In genomic region chr12:4843741-4844140, GRCm38 (mm10) we compare ENCODE assay signal across 8 mouse cellular contexts. TPM values are rescaled to one million over a fixed set of nuclear protein-coding genes. Genes with fewer than 3 reads are reported as not detected.
DNase-seq lines count a peak whose midpoint lies in the region; ATAC-seq and TF ChIP-seq lines count a peak whose summit lies in the region.

No protein-coding gene starts in this region.

- peak overlapping the region; percentile 64 for H3K9ac ChIP-seq in heart, postnatal 0 days (replicated peaks; ENCODE audit: low read depth, low read length)
- H3K9ac ChIP-seq in stomach, postnatal 0 days (ENCODE audit: low read length) = peak overlapping the region; percentile 23

- no peaks in the 10 kb centered on the region for H3K9me3 ChIP-seq in G1E (replicated peaks)
- H3K9me3 ChIP-seq in heart, postnatal 0 days (replicated peaks; ENCODE audit: control insufficient read depth, low read length) = no peaks in the 10 kb centered on the region
- no peaks in the 10 kb centered on the region for H3K9me3 ChIP-seq in limb, embryonic 10.5 days (replicated peaks)
- no peaks in the 10 kb centered on the region for H3K9me3 ChIP-seq in stomach, postnatal 0 days (ENCODE audit: control insufficient read depth, low read length)

- H3K27ac ChIP-seq in heart, postnatal 0 days (ENCODE audit: low read depth) = peak overlapping the region; percentile 73
- peak overlapping the region; percentile 78 for H3K27ac ChIP-seq in limb, embryonic 10.5 days
- H3K27ac ChIP-seq in stomach, postnatal 0 days (replicated peaks) = 0 out of 2 replicates have a peak overlapping the region, but pooled peaks have one; percentile 1

- H3K4me1 ChIP-seq in G1E (ENCODE audit: insufficient read depth, low read depth, low read length) = peaks cover 46% of the 10 kb centered on the region
- peaks cover 6% of the 10 kb centered on the region; the same call in 1 of the 2 replicates for H3K4me1 ChIP-seq in heart, postnatal 0 days (ENCODE audit: control insufficient read depth, insufficient read depth)
- peaks cover 35% of the 10 kb centered on the region for H3K4me1 ChIP-seq in limb, embryonic 10.5 days
- no peaks in the 10 kb centered on the region; the same call in 1 of the 2 replicates for H3K4me1 ChIP-seq in stomach, postnatal 0 days (replicated peaks; ENCODE audit: control insufficient read depth, insufficient read depth)

- H3K4me3 ChIP-seq in G1E (ENCODE audit: low read depth, low read length) = peak overlapping the region; percentile 75
- peak overlapping the region; percentile 87 for H3K4me3 ChIP-seq in heart, postnatal 0 days (ENCODE audit: low read depth, low read length)
- H3K4me3 ChIP-seq in limb, embryonic 10.5 days = peak overlapping the region; percentile 62
- H3K4me3 ChIP-seq in stomach, postnatal 0 days (ENCODE audit: low read depth, low read length) = peak overlapping the region; percentile 59

- DNase-seq in B cell, adult 2 months = peak; percentile 44 to 52
- no peak for DNase-seq in G1E (ENCODE audit: low spot score)
- DNase-seq in embryo, embryonic 10.5 days (ENCODE audit: low spot score) = peak; percentile 69
- DNase-seq in heart, postnatal 0 days (ENCODE audit: low spot score) = peak; percentile 29
- peak; percentile 68 for DNase-seq in limb, embryonic 10.5 days (ENCODE audit: low spot score)
- DNase-seq in mesoderm, embryonic 11.5 days (ENCODE audit: low read depth, low spot score) = peak; percentile 40
- DNase-seq in stomach, postnatal 0 days (ENCODE audit: low spot score) = peak; percentile 71
- no peak for DNase-seq in layer of hippocampus, adult 9-10 months (ENCODE audit: low spot score)

- TF ChIP-seq CTCF in G1E (IDR thresholded peaks at IDR 0.05; ENCODE audit: low read depth, low read length) = no peak
- TF ChIP-seq CTCF in heart, postnatal 0 days (IDR thresholded peaks at IDR 0.05; ENCODE audit: low read depth) = no peak
- TF ChIP-seq CTCF in stomach, postnatal 0 days (IDR thresholded peaks at IDR 0.05; ENCODE audit: low read depth) = no peak

- TF ChIP-seq EP300 in heart, postnatal 0 days (IDR thresholded peaks at IDR 0.05; ENCODE audit: low read depth) = no peak
- no peak for TF ChIP-seq EP300 in stomach, postnatal 0 days (optimal IDR thresholded peaks at IDR 0.05)

- WGBS in heart, postnatal 0 days = 0% methylated on average over 12 of the region's 12 CpGs
- 0% methylated on average over 12 of the region's 12 CpGs for WGBS in limb, embryonic 10.5 days
- WGBS in stomach, postnatal 0 days = 0% methylated on average over 12 of the region's 12 CpGs

- peaks cover 27% of the 10 kb centered on the region for H3K36me3 ChIP-seq in G1E (replicated peaks)
- no peaks in the 10 kb centered on the region for H3K36me3 ChIP-seq in heart, postnatal 0 days (replicated peaks; ENCODE audit: control insufficient read depth, insufficient read depth, low read length)
- H3K36me3 ChIP-seq in limb, embryonic 10.5 days = peaks cover 6% of the 10 kb centered on the region
- no peaks in the 10 kb centered on the region for H3K36me3 ChIP-seq in stomach, postnatal 0 days (ENCODE audit: control insufficient read depth, insufficient read depth, low read length)

- 0 out of 2 replicates have a peak, but pooled peaks have one; percentile 18 for ATAC-seq in G1E (ENCODE audit: extremely low read depth, insufficient number of reproducible peaks, low FRiP score, poor library complexity, severe bottlenecking)
- ATAC-seq in heart, postnatal 0 days (ENCODE audit: insufficient read depth, low read depth) = peak; percentile 66
- peak; percentile 68 for ATAC-seq in stomach, postnatal 0 days (ENCODE audit: low FRiP score, low TSS enrichment)

- H3K27me3 ChIP-seq in G1E (ENCODE audit: insufficient read depth, low read length) = no peaks in the 10 kb centered on the region
- no peaks in the 10 kb centered on the region for H3K27me3 ChIP-seq in heart, postnatal 0 days (ENCODE audit: control insufficient read depth, insufficient read depth, low read length)
- H3K27me3 ChIP-seq in limb, embryonic 10.5 days (ENCODE audit: low read depth, poor library complexity, severe bottlenecking) = peaks cover 28% of the 10 kb centered on the region
- no peaks in the 10 kb centered on the region for H3K27me3 ChIP-seq in stomach, postnatal 0 days (ENCODE audit: control insufficient read depth, insufficient read depth, low read length)

- peak overlapping the region; percentile 89 for H3K4me2 ChIP-seq in heart, postnatal 0 days (ENCODE audit: low read depth, low read length)
- H3K4me2 ChIP-seq in stomach, postnatal 0 days (replicated peaks; ENCODE audit: low read depth) = peak overlapping the region; percentile 53

RNA-seq across cellular contexts. Expression of gene Wdcp, which starts 0.6 kb away (rescaled TPM):
- total RNA-seq in G1E (2014; fragmentation: Nextera tagmentation) (12.2 and 12.6 TPM in 2 replicates), G1E (2017) (12.3 and 14.3 TPM in 2 replicates)
- polyA plus RNA-seq in G1E (2012) = 1.6 and 2.1 TPM in 2 replicates
- 6.2 and 7.8 TPM in 2 replicates for total RNA-seq in heart, postnatal 0 days (2014; rRNA removed; ENCODE audit: low replicate concordance)
- 12.6 and 14.6 TPM in 2 replicates for polyA plus RNA-seq in heart, postnatal 0 days (2015; fragmentation: Nextera tagmentation; extraction: Ambion mirVana)
- polyA plus RNA-seq in limb, embryonic 10.5 days (2016; fragmentation: Nextera tagmentation; extraction: Ambion mirVana) = 23.9 and 26.9 TPM in 2 replicates
- 7.4 and 8.2 TPM in 2 replicates for polyA plus RNA-seq in stomach, postnatal 0 days (2015; fragmentation: Nextera tagmentation; extraction: Ambion mirVana)

RNA-seq across cellular contexts. Expression of gene Fkbp1b, which starts 2.4 kb away (rescaled TPM):
- total RNA-seq in G1E (2014; fragmentation: Nextera tagmentation) (7.8 and 10.2 TPM in 2 replicates), G1E (2017) (8.0 and 9.9 TPM in 2 replicates)
- 9.6 and 14.0 TPM in 2 replicates for polyA plus RNA-seq in G1E (2012)
- total RNA-seq in heart, postnatal 0 days (2014; rRNA removed; ENCODE audit: low replicate concordance) = 0.34 and 1.5 TPM in 2 replicates
- polyA plus RNA-seq in heart, postnatal 0 days (2015; fragmentation: Nextera tagmentation; extraction: Ambion mirVana) = 5.2 and 6.2 TPM in 2 replicates
- 5.6 and 7.9 TPM in 2 replicates for polyA plus RNA-seq in limb, embryonic 10.5 days (2016; fragmentation: Nextera tagmentation; extraction: Ambion mirVana)
- 7.7 and 8.3 TPM in 2 replicates for polyA plus RNA-seq in stomach, postnatal 0 days (2015; fragmentation: Nextera tagmentation; extraction: Ambion mirVana)

RNA-seq across cellular contexts. Expression of gene Sf3b6, which starts 26.4 kb away (rescaled TPM):
- total RNA-seq in G1E (2014; fragmentation: Nextera tagmentation) (44.4 and 65.1 TPM in 2 replicates), G1E (2017) (185 and 193 TPM in 2 replicates)
- polyA plus RNA-seq in G1E (2012) = 6.1 and 8.2 TPM in 2 replicates
- 53.2 and 74.0 TPM in 2 replicates for total RNA-seq in heart, postnatal 0 days (2014; rRNA removed; ENCODE audit: low replicate concordance)
- 144 and 147 TPM in 2 replicates for polyA plus RNA-seq in heart, postnatal 0 days (2015; fragmentation: Nextera tagmentation; extraction: Ambion mirVana)
- polyA plus RNA-seq in limb, embryonic 10.5 days (2016; fragmentation: Nextera tagmentation; extraction: Ambion mirVana) = 278 and 297 TPM in 2 replicates
- 288 and 301 TPM in 2 replicates for polyA plus RNA-seq in stomach, postnatal 0 days (2015; fragmentation: Nextera tagmentation; extraction: Ambion mirVana)

RNA-seq across cellular contexts. Expression of gene Mfsd2b, which starts 30.4 kb away (rescaled TPM):
- 174 and 182 TPM in 2 replicates for total RNA-seq in G1E (2014; fragmentation: Nextera tagmentation)
- 72.0 and 77.5 TPM in 2 replicates for total RNA-seq in G1E (2017)
- polyA plus RNA-seq in G1E (2012) = 120 and 159 TPM in 2 replicates
- total RNA-seq in heart, postnatal 0 days (2014; rRNA removed; ENCODE audit: low replicate concordance) = 1.1 TPM in 1 of 2 replicates, not detected in the other
- polyA plus RNA-seq in heart, postnatal 0 days (2015; fragmentation: Nextera tagmentation; extraction: Ambion mirVana) = 0.69 and 0.79 TPM in 2 replicates
- polyA plus RNA-seq in limb, embryonic 10.5 days (2016; fragmentation: Nextera tagmentation; extraction: Ambion mirVana) = 4.4 and 4.5 TPM in 2 replicates
- polyA plus RNA-seq in stomach, postnatal 0 days (2015; fragmentation: Nextera tagmentation; extraction: Ambion mirVana) = 0.30 and 0.38 TPM in 2 replicates

Comparison
In these comparisons a context has a peak if more than half of its experiments do, and no peak if none do; other contexts are left out.
1. DNase-seq: peak in B cell, adult 2 months (2 of 2), embryo, embryonic 10.5 days (single experiment), heart, postnatal 0 days (single experiment), limb, embryonic 10.5 days (single experiment), mesoderm, embryonic 11.5 days (single experiment) and stomach, postnatal 0 days (single experiment); none in G1E (single experiment) and layer of hippocampus, adult 9-10 months (single experiment).
2. ATAC-seq: peak in every context shown above with its lines; median percentile 68 in stomach, postnatal 0 days; 66 in heart, postnatal 0 days; 18 in G1E.
3. H3K27ac ChIP-seq: peak in every context shown above with its lines; median percentile 78 in limb, embryonic 10.5 days; 73 in heart, postnatal 0 days; 1 in stomach, postnatal 0 days.
4. RNA of gene Sf3b6, which starts 26.4 kb away (polyA plus RNA-seq): 288 to 301 TPM in stomach, postnatal 0 days, 278 to 297 TPM in limb, embryonic 10.5 days and 144 to 147 TPM in heart, postnatal 0 days; 6.1 to 8.2 TPM in G1E; every median in the first group is over 10 times any median in the second.
5. Peak in every context shown above with its lines, with median percentiles within 50 percentile points of each other: H3K4me3 ChIP-seq.